Mouse (Mus musculus) megakaryocyte, embryonic 14.5 days (primary cell): ENCODE data around the gene Bloc1s3.

Experiments used
- FLI1 ChIP-seq: IDR thresholded peaks from 2 replicates; pipeline ENCODE4 v1.6.1; 2012; ENCODE audit warnings: low read length, inconsistent platforms, mixed read lengths
- GATA1 ChIP-seq: IDR thresholded peaks from 3 replicates; pipeline ENCODE4 v1.6.1; 2012; ENCODE audit warnings: mixed read lengths, low read length, inconsistent platforms, borderline replicate concordance

GRCm38 (mm10) chr7:19467638-19468037 lies 40.5 kb downstream of the Bloc1s3 start:
- TF ChIP-seq GATA1, result no peak
- no peak for TF ChIP-seq FLI1
